Mouse (Mus musculus) G1E (cell line): ENCODE results near the gene Abcb4.
"Not testable (repeated sequence)": the region's sequence is repeated elsewhere in the genome, so short reads cannot be mapped to it uniquely, and the experiment has no call there.

ENCODE experiments used
- CTCF ChIP-seq: IDR thresholded peaks from 2 replicates; pipeline ENCODE4 v1.5.1; 2012; ENCODE audit warnings: low read depth, low read length, inconsistent platforms, mixed read lengths
- TAL1 ChIP-seq: conservative IDR thresholded peaks from 2 replicates; pipeline ENCODE4 v1.6.1; 2012; ENCODE audit warnings: low read depth, low read length, inconsistent platforms, mixed read lengths

DNA sequence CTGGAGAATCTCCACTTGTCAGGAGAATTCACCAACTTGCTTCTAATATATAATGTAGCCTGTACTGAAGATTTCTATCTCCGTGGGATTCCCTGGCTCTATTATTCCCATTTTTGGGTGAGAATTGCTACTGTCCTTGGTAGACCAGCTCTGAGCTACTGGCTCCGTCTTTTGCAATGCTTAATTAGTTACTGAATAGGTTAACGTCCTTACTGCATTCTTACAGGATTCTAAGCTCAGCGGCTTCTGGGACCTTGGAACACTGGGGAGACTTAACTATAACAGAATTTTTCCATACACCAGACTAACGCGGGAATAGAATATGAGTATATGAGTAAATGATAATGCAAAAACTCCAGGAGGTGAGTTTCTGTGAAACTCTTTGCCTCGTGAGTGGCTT, 106.5 kb downstream of the Abcb4 start:
- TF ChIP-seq CTCF, TAL1: not testable (repeated sequence)
